Mouse (Mus musculus) cerebral cortex, adult 2 months (tissue): ENCODE results near the gene Trpc1.

Experiments used
- WGBS: fragments of 180-500 bp; shearing (Covaris S2); methylation state at CpG from one replicate; pipeline ENCODE4 v1.1.7; 2018; 5-methylcytosine and 5-hydroxymethylcytosine counted together

Trpc1 gene

DNA sequence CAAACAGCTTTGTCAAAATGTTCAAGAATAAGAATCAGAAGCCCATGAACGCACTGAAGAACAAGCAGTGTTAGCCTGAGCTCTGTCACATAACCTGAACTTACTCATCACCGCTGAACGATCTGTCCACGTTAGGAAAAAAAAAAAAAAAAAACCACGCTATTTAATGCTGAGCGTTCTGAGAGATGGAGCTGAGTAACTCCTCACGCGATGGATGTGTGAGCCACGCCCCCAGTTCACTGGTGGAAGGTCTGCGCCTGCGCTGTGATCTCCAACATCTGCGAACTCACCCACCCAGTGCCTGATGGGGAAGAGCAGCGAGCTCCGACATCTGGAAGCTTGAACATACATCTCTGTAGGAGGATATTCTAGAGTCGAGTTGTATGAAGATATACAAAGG is 55.2 kb downstream of the Trpc1 start:
- 85% methylated on average over 15 of the region's 15 CpGs for WGBS

- WGBS = 83% methylated on average over 12 of the region's 12 CpGs
Measured at GRCm38 (mm10) chr9:95694526-95694925, 55.6 kb downstream of the Trpc1 start.

GRCm38 (mm10) chr9:95693528-95694100 is 56.6 kb downstream of the Trpc1 start:
- WGBS = 86% methylated on average over 11 of the region's 11 CpGs

DNA sequence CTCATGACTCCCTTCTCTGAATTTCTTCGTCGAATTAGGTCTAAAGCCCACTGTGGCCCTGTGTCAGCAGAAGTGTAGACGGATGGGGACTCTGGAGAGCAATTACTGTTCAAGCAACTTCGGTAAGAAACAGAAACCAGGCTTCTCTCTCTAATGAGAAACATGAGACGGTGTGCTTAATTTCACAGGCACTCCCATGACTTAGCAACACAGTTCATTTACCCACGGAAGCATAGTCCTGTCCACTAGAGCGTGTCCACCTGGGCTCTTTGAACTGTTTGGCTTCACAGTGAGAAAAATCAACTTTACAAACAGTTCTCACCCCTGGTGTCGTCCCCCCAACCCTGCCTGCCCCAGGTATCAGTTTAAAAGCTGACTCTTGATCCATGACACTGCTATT is 57.4 kb downstream of the Trpc1 start:
- WGBS = 81% methylated on average over 8 of the region's 8 CpGs

- WGBS = 57% methylated on average over 3 of the region's 3 CpGs
Measured at GRCm38 (mm10) chr9:95688064-95688463, 62.1 kb downstream of the Trpc1 start.

DNA sequence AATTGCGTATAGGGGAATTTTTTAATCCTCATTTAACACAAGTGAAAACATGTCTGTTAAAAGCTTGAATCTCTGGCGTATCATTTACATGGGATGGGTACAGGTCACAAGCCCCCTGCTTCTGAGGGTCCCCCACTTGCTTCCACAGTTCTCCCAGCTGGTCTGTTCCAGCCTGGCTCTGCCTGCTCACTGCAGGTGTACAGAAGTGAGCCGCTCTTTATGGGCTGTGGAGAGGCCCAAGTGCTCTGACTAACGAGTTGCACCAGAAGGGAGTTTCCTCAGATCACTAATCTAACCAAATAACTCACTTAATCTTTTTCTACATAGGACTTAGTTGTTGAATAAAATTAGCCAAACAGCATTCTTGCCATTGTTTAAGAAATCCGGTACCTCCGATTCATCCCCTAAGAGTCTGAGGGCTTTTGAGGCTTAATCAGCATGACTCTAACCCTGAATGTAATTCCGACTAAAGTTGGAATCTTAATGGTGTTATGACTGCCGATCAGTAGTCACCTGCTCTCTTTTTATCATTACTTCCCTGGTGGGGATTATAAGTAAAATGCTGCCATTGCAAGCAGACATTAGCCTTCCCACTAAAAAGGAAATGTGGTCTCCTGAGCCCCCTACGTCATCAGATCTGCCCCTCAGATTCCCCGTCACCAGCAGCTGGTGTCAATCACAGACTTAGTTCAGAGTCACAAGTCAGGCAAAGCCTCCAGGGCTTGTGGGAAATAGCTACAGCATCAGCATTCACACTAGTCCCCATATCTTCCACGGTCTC is 64.3 kb downstream of the Trpc1 start:
- 81% methylated on average over 11 of the region's 11 CpGs for WGBS

DNA sequence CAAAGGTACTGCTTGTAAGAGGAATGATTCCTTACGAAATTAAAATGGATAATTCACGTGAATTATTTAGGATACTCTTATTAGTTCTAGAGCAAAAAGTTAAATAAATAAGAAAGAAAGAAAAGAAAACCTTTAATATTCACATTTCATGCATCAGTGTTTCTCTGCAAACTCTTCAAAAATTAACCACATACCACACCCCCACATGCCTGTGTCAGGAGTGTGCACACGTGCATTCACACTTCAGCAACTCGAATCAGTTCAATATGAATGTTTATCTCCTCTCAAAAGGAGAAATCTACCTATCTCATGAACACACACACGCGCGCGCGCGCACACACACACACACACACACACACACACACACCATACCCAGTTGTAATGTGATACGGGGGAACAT is 69.5 kb downstream of the Trpc1 start:
- 94% methylated on average over 11 of the region's 11 CpGs for WGBS

DNA sequence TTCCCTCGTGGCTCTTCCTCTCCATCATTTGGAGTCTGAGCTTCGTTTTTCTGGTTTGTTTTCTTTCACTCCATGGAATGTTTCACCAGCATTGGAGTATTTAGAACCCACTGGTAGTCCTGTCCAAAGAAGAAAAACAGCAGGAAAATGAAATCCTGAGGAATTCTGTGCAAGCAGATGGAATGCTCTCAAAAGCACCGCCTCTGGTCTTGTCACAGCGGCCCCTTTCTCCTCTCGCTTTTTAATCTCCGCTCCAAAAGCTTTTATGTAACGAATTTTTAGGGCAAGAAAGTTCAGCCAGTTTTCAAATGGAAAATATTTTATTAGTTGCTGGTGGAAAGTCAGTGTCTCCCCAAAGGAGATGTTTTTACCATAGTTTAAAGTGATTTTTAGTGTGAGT is 70.2 kb downstream of the Trpc1 start:
- WGBS = 72% methylated on average over 7 of the region's 7 CpGs

GRCm38 (mm10) chr9:95676021-95676420 is 74.2 kb downstream of the Trpc1 start:
- WGBS = 93% methylated on average over 4 of the region's 4 CpGs

DNA sequence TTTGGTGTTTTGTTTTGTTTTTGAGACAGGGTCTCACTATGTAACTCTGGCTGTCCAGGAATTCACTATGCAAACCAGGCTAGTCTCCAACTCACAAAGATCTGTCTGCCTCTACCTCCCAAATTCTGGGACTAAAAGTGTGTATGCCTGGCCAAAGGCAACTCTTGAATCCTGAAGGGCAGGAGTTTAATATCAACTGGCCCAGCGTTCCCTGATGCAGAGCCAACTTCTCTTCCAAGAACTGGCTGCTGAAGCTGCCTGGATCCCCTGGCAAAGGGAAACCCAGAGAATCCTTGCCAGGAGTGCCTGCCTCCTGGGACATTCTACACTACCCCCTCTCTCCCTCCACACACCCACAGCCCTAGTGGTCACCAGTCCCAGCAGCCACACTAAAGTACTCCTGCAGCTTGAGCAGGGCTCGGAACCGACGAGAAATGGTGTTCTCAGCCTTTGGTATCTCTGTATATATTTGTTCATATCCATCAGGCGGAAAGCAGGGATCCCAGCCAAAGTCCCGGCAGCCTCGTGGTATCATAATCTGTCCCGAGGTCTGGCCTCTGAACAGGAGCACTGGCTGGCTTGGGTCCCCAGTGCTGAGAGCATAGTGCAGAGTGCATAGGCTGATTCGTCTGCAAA is 75.0 kb downstream of the Trpc1 start:
- WGBS = 58% methylated on average over 9 of the region's 9 CpGs

GRCm38 (mm10) chr9:95672760-95673159 is 77.4 kb downstream of the Trpc1 start:
- 84% methylated on average over 6 of the region's 6 CpGs for WGBS

GRCm38 (mm10) chr9:95672331-95672730 is 77.8 kb downstream of the Trpc1 start:
- 75% methylated on average over 3 of the region's 3 CpGs for WGBS

DNA sequence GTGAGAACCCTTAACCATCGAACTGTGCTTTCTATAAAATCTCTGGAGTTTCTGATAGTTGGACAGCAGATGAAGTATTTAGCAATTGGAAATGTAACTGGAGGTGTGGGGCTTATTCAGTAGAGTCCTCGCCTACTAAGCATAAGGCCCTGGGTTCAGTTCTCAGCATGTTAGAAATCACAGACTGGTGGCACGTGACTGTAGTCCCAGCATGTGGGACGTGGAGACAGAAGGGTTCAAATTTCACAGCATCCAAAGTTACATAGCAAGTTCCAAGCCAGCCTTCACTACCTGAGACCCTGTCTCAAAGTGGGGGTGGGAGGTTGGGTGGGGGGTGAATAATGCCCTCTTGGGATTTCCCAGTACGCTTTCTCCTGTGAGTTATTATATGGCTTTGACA is 81.9 kb downstream of the Trpc1 start:
- WGBS = 75% methylated on average over 5 of the region's 5 CpGs

GRCm38 (mm10) chr9:95667836-95668235 is 82.3 kb downstream of the Trpc1 start:
- WGBS = 28% methylated on average over 9 of the region's 9 CpGs

DNA sequence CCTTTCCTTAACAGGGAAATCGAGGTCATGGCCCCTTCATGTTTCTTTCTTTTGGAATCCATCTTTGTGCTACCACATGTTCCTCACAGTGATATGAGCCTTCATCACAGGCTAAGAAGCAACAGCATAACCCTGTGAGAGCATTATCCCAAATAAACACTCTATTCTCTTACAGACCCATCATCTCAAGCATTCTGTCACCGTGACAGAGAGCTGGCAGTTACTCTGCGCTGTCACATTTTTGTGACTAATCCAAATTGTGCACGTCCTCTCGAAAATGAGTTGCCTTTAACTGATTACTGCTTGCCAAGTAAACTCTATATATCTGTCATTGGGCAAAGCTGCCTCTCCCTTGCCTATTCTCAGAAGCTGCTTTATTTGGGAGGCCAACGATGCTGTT is 84.3 kb downstream of the Trpc1 start:
- WGBS = 75% methylated on average over 6 of the region's 6 CpGs

GRCm38 (mm10) chr9:95664290-95664989 is 85.7 kb downstream of the Trpc1 start:
- 22% methylated on average over 10 of the region's 10 CpGs for WGBS

DNA sequence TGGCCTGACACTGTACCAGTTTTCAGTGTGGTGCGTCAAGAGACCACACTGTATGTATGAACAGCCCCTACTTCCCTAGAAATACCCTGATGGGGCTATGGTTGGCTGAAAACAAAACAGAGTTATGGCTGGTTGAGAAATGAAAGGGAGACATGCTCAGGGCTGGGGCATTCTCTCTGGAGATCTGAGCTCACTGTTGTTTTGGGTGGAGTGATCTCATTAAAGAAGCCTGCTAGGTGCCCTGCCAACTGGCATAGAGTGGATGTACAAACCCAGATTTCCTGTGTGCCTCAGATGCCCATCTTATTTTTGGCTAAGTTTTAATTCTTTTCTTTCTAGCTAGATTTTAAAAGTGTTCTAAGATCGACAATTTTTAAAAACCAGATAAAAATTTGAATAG is 92.2 kb downstream of the Trpc1 start:
- WGBS = 73% methylated on average over 2 of the region's 2 CpGs
